Mouse (Mus musculus): ENCODE results near the gene Art3. TPM values are rescaled to one million over a fixed set of nuclear protein-coding genes. Genes with fewer than 3 reads are reported as not detected.

Gene Art3
- polyA plus RNA-seq (2012; ENCODE audit: insufficient read depth, low replicate concordance) = not detected in 2 replicates

DNA sequence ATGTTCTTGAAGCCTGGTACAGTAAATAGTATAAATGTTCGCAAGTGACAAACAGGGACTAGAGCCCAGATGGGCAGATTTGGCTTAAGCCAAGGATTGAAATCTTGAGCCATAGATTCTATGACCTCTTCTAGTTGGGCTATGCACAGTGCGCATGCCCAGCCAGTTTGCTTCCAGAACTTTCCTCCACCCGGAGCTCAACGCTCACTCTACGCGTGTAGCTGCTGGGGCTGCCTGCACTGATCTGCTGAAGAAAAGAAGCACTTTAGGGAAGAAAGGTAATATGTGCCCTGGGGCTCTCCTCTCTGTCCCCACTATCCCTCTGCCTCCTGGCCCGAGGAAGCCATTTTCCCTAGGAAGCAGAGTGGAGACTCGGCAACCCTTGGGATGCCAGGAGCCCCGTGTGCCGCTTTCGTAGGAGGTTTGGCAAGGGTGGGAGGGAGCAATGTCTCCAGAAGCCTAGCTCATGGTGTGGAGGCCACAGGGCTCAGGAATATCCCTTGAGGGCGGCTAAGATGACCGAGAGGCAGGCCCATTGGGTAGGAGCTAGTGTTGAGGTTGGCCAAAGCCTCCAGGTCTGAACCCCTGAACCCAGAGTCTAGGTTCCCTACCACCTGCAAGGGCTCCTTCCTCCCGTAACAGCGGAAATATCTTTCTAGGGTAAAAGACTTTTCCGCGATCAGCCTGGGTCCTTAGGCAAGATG lies at the start of gene Art3:
Gene Art3 (plus strand): TSS at position 193 of the 704 bp plus-strand sequence.
- Histone ChIP-seq H3K36me3 (replicated peaks; ENCODE audit: low read length) (no peaks in the 10 kb centered on the region), H3K4me3 (replicated peaks) (no peak within 1 kb of the TSS), H3K27me3 (replicated peaks) (peaks cover 26% of the 10 kb centered on the region), H3K4me1 (peaks cover 11% of the 10 kb centered on the region), H3K9me3 (no peaks in the 10 kb centered on the region)
- TF ChIP-seq FLI1 (IDR thresholded peaks at IDR 0.05; ENCODE audit: low read length) (no peak), GATA1 (IDR thresholded peaks at IDR 0.05; ENCODE audit: borderline replicate concordance, low read length) (no peak)

DNA sequence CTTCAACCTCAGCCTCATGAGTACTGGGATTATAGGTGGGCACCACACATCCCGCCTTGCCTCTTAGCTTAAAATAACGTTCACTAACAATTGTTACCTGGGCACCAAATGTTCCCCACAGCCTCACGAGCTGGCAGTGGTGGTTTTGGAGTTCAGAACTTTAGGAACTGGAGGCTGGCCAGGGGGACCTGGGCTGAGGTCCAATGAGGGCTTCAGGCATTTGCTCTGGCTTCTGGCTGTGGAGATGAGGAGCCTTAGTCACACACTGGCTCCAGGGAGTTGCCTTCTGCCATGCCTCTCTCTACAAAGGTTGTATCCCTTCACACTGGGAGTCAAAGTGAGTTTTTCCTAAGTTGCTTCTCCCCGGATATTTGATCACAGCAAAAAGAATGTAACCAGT lies 49.1 kb upstream of the Art3 start:
- peaks cover 37% of the 10 kb centered on the region for H3K36me3 ChIP-seq (replicated peaks; ENCODE audit: low read length)
- TF ChIP-seq GATA1 (IDR thresholded peaks at IDR 0.05; ENCODE audit: borderline replicate concordance, low read length) (no peak), FLI1 (IDR thresholded peaks at IDR 0.05; ENCODE audit: low read length) (no peak)
- peaks cover 41% of the 10 kb centered on the region for H3K4me1 ChIP-seq
- no peak overlapping the region for H3K4me3 ChIP-seq (replicated peaks)
- no peaks in the 10 kb centered on the region for H3K9me3 ChIP-seq
- no peaks in the 10 kb centered on the region for H3K27me3 ChIP-seq (replicated peaks)

DNA sequence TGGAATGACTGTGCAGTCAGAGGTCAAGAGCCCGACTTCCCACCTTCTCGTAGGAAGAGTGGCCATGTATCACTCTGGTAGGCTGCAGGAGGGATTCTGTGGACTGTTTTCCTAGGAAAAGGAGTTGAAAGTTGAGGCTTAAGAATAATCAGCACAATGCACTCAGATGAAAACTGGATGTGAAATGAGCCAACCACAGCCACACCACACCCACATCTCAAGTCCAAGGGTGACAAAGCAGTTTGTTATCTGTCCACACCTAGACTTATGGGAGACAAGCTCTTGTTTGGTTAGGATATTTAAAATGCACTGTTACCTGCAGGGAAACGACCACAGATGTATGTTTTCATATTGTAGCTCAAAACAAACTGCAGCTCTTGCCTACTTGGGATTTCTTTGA lies 48.5 kb upstream of the Art3 start:
- Histone ChIP-seq H3K27me3 (replicated peaks) (no peaks in the 10 kb centered on the region), H3K4me3 (replicated peaks) (no peak overlapping the region), H3K4me1 (peaks cover 36% of the 10 kb centered on the region), H3K36me3 (replicated peaks; ENCODE audit: low read length) (peaks cover 42% of the 10 kb centered on the region), H3K9me3 (no peaks in the 10 kb centered on the region)
- TF ChIP-seq GATA1 (IDR thresholded peaks at IDR 0.05; ENCODE audit: borderline replicate concordance, low read length) = no peak
- no peak for TF ChIP-seq FLI1 (IDR thresholded peaks at IDR 0.05; ENCODE audit: low read length)

DNA sequence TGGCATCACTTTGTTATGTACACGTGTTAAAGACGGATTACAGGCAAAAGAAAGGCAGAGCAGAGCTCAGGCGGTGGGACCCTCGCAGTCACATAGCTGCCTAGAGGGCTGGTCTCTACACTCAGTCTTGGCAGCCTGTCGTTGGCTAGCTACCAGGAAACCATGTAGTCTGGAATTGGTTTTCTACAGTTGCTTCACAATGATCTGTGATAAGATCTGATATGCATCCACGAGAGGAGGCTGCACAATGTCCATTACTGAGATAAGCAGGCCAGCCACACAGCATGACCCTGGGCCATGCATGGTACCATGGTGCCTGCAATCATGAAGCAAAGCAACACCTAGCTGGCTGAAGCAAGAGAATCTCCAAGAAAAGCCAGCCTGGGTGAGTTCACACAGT lies 43.8 kb upstream of the Art3 start:
- Histone ChIP-seq H3K9me3 (no peaks in the 10 kb centered on the region), H3K4me3 (replicated peaks) (no peak overlapping the region), H3K36me3 (replicated peaks; ENCODE audit: low read length) (peaks cover 89% of the 10 kb centered on the region), H3K4me1 (peaks cover 20% of the 10 kb centered on the region), H3K27me3 (replicated peaks) (no peaks in the 10 kb centered on the region)
- TF ChIP-seq GATA1 (IDR thresholded peaks at IDR 0.05; ENCODE audit: borderline replicate concordance, low read length) (no peak), FLI1 (IDR thresholded peaks at IDR 0.05; ENCODE audit: low read length) (no peak)

DNA sequence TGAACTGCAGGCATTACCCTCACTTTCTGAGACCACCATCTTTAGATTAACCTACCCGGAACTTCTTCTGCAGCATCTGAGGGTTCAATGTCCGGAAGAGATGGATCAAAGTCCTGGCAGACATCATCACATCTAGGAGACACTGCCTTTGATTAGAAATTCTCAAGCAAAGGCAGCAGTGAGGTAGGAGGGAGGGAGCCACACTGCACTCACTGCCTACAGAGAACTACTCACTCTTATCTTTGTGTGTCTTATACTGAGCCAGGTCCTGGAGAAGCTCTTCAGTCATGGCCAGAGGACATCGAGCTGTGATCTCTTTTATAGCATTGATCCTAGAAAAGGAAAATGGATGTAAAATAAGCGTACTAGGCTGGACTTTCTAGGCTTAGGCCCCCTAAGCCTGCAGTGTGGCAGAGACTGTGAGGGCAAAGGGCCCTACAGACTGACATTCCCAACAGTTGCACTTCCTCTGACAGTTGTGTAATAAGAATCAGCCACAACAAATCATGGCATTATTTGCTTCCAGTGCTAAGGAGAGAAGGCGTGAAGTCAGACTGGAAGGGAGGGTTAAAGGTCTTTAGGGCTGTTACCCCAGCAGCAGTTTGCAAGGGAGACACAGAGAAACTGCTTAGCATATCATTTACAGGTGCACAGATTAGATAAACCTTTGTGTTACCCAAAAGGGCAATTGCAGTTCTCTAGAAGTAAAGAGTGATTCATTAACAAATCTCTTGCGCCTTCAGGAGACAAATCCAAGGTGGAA lies 39.8 kb upstream of the Art3 start:
- TF ChIP-seq GATA1 (IDR thresholded peaks at IDR 0.05; ENCODE audit: borderline replicate concordance, low read length) = no peak
- no peak for TF ChIP-seq FLI1 (IDR thresholded peaks at IDR 0.05; ENCODE audit: low read length)
- Histone ChIP-seq H3K4me3 (replicated peaks) (no peak overlapping the region), H3K4me1 (peaks cover 24% of the 10 kb centered on the region), H3K36me3 (replicated peaks; ENCODE audit: low read length) (peaks cover 96% of the 10 kb centered on the region), H3K9me3 (no peaks in the 10 kb centered on the region), H3K27me3 (replicated peaks) (no peaks in the 10 kb centered on the region)

DNA sequence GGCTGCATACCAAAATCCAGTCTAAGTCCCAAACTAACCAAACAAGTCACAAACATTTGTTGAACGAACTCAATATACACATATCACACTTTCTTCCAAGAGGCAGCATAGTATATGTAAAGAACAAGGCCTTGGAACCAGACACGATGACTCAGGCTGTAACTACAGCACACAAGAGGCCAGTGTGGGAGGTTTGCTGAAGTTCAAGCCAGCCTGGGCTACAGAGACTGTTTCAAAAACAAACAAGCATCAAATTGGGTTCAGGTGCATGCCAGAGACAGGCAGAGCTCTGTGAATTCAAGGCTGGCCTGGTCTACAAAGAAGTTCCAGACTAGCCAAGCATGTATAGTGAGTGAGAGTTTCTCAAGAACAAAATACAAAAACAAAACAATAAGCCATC lies 37.1 kb upstream of the Art3 start:
- Histone ChIP-seq H3K9me3 (no peaks in the 10 kb centered on the region), H3K4me3 (replicated peaks) (no peak overlapping the region), H3K36me3 (replicated peaks; ENCODE audit: low read length) (peaks cover 93% of the 10 kb centered on the region), H3K4me1 (peaks cover 26% of the 10 kb centered on the region), H3K27me3 (replicated peaks) (no peaks in the 10 kb centered on the region)
- no peak for TF ChIP-seq GATA1 (IDR thresholded peaks at IDR 0.05; ENCODE audit: borderline replicate concordance, low read length)
- TF ChIP-seq FLI1 (IDR thresholded peaks at IDR 0.05; ENCODE audit: low read length) = no peak

DNA sequence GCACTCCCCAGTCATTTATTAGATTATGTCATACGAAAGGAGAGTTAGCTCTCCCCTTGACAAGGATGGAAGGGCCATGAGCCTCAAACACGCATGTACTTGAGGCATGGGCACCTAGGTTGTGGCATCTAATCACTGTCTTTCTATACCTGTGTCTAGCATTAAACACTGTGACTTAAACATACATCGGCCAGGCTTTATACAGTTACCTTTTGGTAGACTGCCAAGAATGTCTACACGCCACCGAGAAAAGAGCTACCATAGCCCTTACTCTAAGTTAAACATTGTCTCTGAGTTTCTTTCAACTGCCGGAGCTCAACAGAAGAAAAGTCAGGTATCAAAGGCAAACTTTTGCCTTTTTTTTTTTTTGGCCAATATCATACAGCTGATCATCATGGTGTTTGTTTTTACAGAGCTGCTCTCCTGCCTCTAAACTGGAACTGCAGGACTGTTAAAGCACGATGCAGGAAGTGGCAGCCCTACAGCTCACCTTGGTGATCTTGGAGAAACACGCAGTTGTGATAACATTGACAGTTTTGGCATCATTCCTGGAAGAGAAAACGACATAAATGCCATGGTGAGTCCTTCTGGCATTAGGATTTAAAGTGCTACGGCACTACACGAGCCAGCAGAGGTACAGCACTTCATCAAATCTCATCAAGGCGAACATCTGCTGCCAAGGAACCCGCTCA lies 29.3 kb upstream of the Art3 start:
- Histone ChIP-seq H3K36me3 (replicated peaks; ENCODE audit: low read length) (peaks cover 95% of the 10 kb centered on the region), H3K4me3 (replicated peaks) (no peak overlapping the region), H3K9me3 (no peaks in the 10 kb centered on the region), H3K27me3 (replicated peaks) (no peaks in the 10 kb centered on the region), H3K4me1 (peaks cover 10% of the 10 kb centered on the region)
- TF ChIP-seq FLI1 (IDR thresholded peaks at IDR 0.05; ENCODE audit: low read length) (no peak), GATA1 (IDR thresholded peaks at IDR 0.05; ENCODE audit: borderline replicate concordance, low read length) (no peak)

DNA sequence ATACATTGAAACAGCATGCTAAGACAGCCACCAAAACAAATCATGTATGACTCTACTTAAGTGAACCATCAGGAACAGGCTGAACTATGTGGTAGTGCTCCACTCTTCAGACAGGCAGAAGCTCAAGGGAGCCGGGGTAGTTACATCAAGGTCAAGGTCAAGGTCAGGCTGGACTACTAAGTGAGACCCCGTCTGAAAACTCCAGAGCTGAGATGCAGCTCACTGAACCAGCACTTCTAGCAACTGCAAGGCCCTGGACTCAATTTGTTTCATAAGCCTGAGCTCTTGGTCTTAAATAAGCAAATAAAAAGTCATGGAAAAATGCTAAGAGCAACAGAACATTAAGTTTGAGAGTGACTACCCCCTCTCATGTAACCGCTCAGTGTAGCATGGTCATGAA lies 27.3 kb upstream of the Art3 start:
- peaks cover 30% of the 10 kb centered on the region for H3K4me1 ChIP-seq
- no peaks in the 10 kb centered on the region for H3K27me3 ChIP-seq (replicated peaks)
- H3K36me3 ChIP-seq (replicated peaks; ENCODE audit: low read length) = peaks cover 83% of the 10 kb centered on the region
- no peaks in the 10 kb centered on the region for H3K9me3 ChIP-seq
- TF ChIP-seq FLI1 (IDR thresholded peaks at IDR 0.05; ENCODE audit: low read length) = no peak
- no peak for TF ChIP-seq GATA1 (IDR thresholded peaks at IDR 0.05; ENCODE audit: borderline replicate concordance, low read length)
- H3K4me3 ChIP-seq (replicated peaks) = no peak overlapping the region

DNA sequence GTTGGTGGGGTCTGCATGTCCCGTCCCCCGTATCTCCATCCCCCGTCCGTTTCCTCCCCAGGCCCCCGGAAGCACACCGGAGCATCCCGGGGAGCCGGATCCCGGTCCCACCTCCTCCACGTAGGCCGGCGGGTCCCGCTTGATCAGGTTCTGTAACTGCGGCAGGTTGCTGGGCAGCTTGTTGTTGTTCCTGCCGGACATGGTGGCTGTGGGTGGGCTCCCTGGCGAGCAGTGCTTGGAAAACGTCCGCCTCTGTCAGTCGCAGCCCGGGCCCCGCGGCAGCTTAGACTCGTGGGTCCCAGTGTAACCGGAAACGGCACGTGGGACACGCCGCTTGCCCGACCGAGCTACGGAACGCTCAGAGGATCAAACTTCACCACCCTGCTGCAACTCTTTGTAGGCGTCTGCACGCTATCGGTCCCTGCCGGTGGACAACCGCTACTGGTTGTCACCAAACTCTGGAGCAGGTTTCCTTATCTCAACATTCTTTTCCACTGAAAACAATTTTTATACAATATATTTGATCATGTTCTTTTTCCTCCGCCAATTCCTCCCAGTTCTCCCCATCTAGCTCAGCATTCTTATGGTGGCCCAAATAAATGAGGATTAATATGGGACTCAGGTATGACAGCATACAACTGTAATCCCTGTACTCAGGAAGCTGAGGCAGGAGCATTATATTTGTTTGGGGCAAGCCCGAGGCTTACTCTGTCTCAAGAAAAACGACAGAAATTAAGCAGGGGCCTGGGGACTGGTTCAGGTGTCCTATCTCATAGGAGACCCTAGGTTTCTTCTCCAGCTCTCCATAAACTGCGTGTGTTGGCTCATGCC lies 21.7 kb upstream of the Art3 start, which contains the start of gene Sdad1:
Gene Sdad1 (minus strand): TSS at position 799 of the 831 bp plus-strand sequence.
- no peaks in the 10 kb centered on the region for H3K27me3 ChIP-seq (replicated peaks)
- H3K4me3 ChIP-seq (replicated peaks) = peak within 1 kb of the TSS; percentile 96
- H3K9me3 ChIP-seq = no peaks in the 10 kb centered on the region
- H3K36me3 ChIP-seq (replicated peaks; ENCODE audit: low read length) = peaks cover 27% of the 10 kb centered on the region
- H3K4me1 ChIP-seq = peaks cover 67% of the 10 kb centered on the region
- TF ChIP-seq GATA1 (IDR thresholded peaks at IDR 0.05; ENCODE audit: borderline replicate concordance, low read length) (no peak), FLI1 (IDR thresholded peaks at IDR 0.05; ENCODE audit: low read length) (0 out of 2 replicates have a peak, but pooled peaks have one; percentile 56)
